Mouse (Mus musculus) stomach, embryonic 16.5 days (tissue): Measurements from ENCODE around the gene Bscl2. TPM values are rescaled to one million over a fixed set of nuclear protein-coding genes. Genes with fewer than 3 reads are reported as not detected.
A peak's percentile ranks its signal among the peaks of the same experiment; 100 is the strongest.
"Not testable (repeated sequence)": the region's sequence is repeated elsewhere in the genome, so short reads cannot be mapped to it uniquely, and the experiment has no call there.

Experiments
- ATAC-seq: fragments of 200-750 bp; cut with Nextera tagmentation; 2 replicates; pipeline ENCODE4 v1.8.0; 2017; ENCODE audit warnings: moderate number of reproducible peaks, moderate TSS enrichment; ENCODE audit not compliant: insufficient read depth, low FRiP score
- H3K27ac ChIP-seq: fragments of 300-500 bp; sonication (generic); 2 replicates; pipeline ENCODE4 v1.5.1; 2014; ENCODE audit warnings: low read length
- H3K27me3 ChIP-seq: fragments of 300-500 bp; sonication (generic); 2 replicates; pipeline ENCODE4 v1.6.1; 2014; ENCODE audit warnings: low read length, control low read depth, mixed read lengths; ENCODE audit not compliant: control insufficient read depth, insufficient read depth
- H3K36me3 ChIP-seq: fragments of 300-500 bp; sonication (generic); 2 replicates; pipeline ENCODE4 v1.6.1; 2014; ENCODE audit warnings: low read length; ENCODE audit not compliant: control insufficient read depth, insufficient read depth
- H3K4me1 ChIP-seq: fragments of 300-500 bp; sonication (generic); 2 replicates; pipeline ENCODE4 v1.6.1; 2014; ENCODE audit warnings: low read length, control low read depth, mixed read lengths; ENCODE audit not compliant: control insufficient read depth, insufficient read depth
- H3K4me2 ChIP-seq: fragments of 300-500 bp; sonication (generic); 2 replicates; pipeline ENCODE4 v1.6.1; 2014; ENCODE audit warnings: low read depth, low read length, mixed read lengths
- H3K4me3 ChIP-seq: fragments of 300-500 bp; sonication (generic); replicated peaks from 2 replicates; pipeline ENCODE4 v1.5.1; 2014; ENCODE audit warnings: mild to moderate bottlenecking, low read length
- H3K9ac ChIP-seq: fragments of 300-500 bp; sonication (generic); 2 replicates; pipeline ENCODE4 v1.6.1; 2014; ENCODE audit warnings: low read length
- H3K9me3 ChIP-seq: fragments of 300-500 bp; sonication (generic); replicated peaks from 2 replicates; pipeline ENCODE4 v1.6.1; 2016; ENCODE audit warnings: low read length, control low read depth; ENCODE audit not compliant: control insufficient read depth
- WGBS: fragments of 180-500 bp; shearing (Covaris S2); extraction: QIAGEN DNeasy Blood & Tissue Kit; methylation state at CpG from one replicate; pipeline ENCODE4 v1.1.7; 2014; 5-methylcytosine and 5-hydroxymethylcytosine counted together
- microRNA-seq: library from miRNA; unstranded; fragments of <30 nt; microRNA quantifications from one replicate; pipeline ENCODE4, GENCODE M21; 2016
- polyA plus RNA-seq: library from polyadenylated mRNA; unstranded; fragments of >200 nt; fragmentation: Nextera tagmentation; extraction: Ambion mirVana; gene quantifications from 2 replicates; pipeline ENCODE4 v1.2.1, GENCODE M21; 2015

Gene Bscl2
- polyA plus RNA-seq, 1 experiment from 2014 or later = 54.1 TPM

DNA sequence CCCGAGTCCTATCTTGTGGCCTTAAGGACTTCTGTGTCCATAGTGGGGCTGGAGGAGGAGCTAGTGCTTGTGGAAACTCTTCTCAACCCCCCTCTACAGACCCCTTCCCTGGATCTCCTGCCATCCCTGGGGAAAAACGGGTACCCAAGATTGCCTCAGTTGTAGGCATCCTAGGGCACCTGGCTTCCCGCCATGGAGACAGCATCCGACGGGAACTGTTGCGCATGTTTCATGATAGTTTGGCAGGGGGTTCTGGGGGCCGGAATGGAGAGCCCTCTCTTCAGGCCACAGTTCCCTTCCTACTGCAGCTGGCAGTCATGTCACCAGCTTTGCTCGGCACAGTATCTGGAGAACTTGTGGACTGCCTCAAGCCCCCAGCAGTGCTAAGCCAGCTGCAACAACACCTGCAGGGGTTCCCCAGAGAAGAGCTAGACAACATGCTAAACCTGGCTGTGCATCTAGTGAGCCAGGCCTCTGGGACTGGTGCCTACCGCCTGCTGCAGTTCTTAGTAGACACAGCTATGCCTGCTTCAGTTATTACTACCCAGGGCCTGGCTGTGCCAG, 58.2 kb downstream of the Bscl2 start:
- H3K4me1 ChIP-seq = peaks cover 20% of the 10 kb centered on the region

GRCm38 (mm10) chr19:8896231-8896630, 59.0 kb downstream of the Bscl2 start:
- not testable (repeated sequence) for H3K36me3 ChIP-seq, H3K4me2 ChIP-seq, H3K4me3 ChIP-seq, H3K27me3 ChIP-seq, H3K9me3 ChIP-seq, H3K27ac ChIP-seq, ATAC-seq
- Histone ChIP-seq H3K9ac (0 out of 2 replicates have a peak overlapping the region, but pooled peaks have one; percentile 7), H3K4me1 (peaks cover 20% of the 10 kb centered on the region)
- WGBS = 84% methylated on average over 5 of the region's 5 CpGs

More for the DNA sequence above, 58.2 kb downstream of the Bscl2 start:
- Histone ChIP-seq H3K9me3 (no peaks in the 10 kb centered on the region), H3K27ac (no peak overlapping the region), H3K4me3 (no peak overlapping the region), H3K9ac (no peak overlapping the region), H3K27me3 (no peaks in the 10 kb centered on the region), H3K36me3 (0 out of 2 replicates have a peak, but pooled peaks cover 6% of the 10 kb centered on the region), H3K4me2 (no peak overlapping the region)
- WGBS = 92% methylated on average over 9 of the region's 9 CpGs
- ATAC-seq = no peak

GRCm38 (mm10) chr19:8897211-8897864, 60.1 kb downstream of the Bscl2 start:
- H3K36me3 ChIP-seq, H3K27me3 ChIP-seq, H3K9me3 ChIP-seq: not testable (repeated sequence)
- H3K4me2 ChIP-seq = peak overlapping the region; percentile 62
- H3K27ac ChIP-seq = peak overlapping the region; percentile 94
- peaks cover 20% of the 10 kb centered on the region for H3K4me1 ChIP-seq
- peak; percentile 40; the same call in 1 of the 2 replicates for ATAC-seq
- H3K9ac ChIP-seq = peak overlapping the region; percentile 70
- WGBS = 19% methylated on average over 21 of the region's 21 CpGs
- peak overlapping the region; percentile 77 for H3K4me3 ChIP-seq

DNA sequence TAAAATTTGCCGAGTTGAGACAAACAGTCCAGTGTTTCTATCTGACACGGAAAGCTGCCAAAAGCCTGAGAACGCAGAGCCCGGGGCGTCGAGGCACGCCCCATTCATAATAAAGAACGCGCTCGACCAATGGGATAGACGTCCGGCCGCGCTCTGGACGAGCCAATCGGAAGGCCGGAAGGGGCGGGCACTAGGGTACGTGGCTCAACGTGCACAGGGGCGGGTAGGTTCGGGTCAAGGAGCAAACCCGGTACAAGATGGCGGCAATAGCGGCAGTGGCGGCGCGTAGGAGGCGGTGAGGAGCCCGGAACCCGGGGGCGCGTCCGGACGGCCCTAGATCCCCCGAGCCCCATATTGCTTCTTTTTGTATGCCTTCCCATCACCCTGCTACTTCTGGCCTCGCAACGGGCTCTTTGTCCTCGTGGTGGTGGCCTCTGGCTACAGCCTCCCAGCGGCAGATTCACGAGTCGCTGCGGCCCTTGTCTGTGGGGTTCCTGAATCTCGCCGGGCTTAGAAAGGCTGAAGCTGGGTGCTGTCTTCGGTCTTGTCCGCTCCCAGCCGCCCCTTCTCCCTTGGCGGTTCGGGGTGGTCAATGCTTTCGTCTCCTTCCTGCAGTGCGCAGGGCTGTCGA, 60.7 kb downstream of the Bscl2 start, which contains the start of gene Ganab:
Gene Ganab (plus strand): TSS at position 207 of the 631 bp plus-strand sequence.
- ATAC-seq = peak; percentile 99
- Histone ChIP-seq H3K36me3 (peaks cover 6% of the 10 kb centered on the region; the same call in 1 of the 2 replicates), H3K27me3 (no peaks in the 10 kb centered on the region)

More for the DNA sequence above, 60.7 kb downstream of the Bscl2 start, which contains the start of gene Ganab:
- Histone ChIP-seq H3K27ac (peak within 1 kb of the TSS; percentile 94), H3K4me2 (peak within 1 kb of the TSS; percentile 69), H3K4me1 (peaks cover 20% of the 10 kb centered on the region), H3K9me3 (no peaks in the 10 kb centered on the region), H3K9ac (peak within 1 kb of the TSS; percentile 96), H3K4me3 (peak within 1 kb of the TSS; percentile 77)
- WGBS = under 1% methylated on average over 53 of the region's 53 CpGs

Small RNA genes within 50 kb of the gene (microRNA-seq; reads per million reads assigned to microRNA genes)
- 0.66 reads per million for gene Mir5136

Other genes with a start within 250 kb of the Bscl2 start
- gene Slc22a8, start 246.2 kb upstream of the Bscl2 start, polyA plus RNA-seq = 0.09 and 0.17 TPM in 2 replicates
- 0.05 TPM in 1 of 2 replicates, not detected in the other for gene Slc22a6, start 219.4 kb upstream of the Bscl2 start, polyA plus RNA-seq
- 1.3 and 1.9 TPM in 2 replicates for gene Chrm1, start 173.7 kb upstream of the Bscl2 start, polyA plus RNA-seq
- 111 and 116 TPM in 2 replicates for gene Slc3a2, start 114.1 kb upstream of the Bscl2 start, polyA plus RNA-seq
- gene Wdr74, start 101.6 kb upstream of the Bscl2 start, polyA plus RNA-seq = 83.0 and 83.5 TPM in 2 replicates
- 1.1 and 2.1 TPM in 2 replicates for gene 1700092M07Rik, start 96.7 kb upstream of the Bscl2 start, polyA plus RNA-seq
- gene Stx5a, start 96.1 kb upstream of the Bscl2 start, polyA plus RNA-seq = 146 and 148 TPM in 2 replicates
- 150 and 165 TPM in 2 replicates for gene Nxf1, start 80.4 kb upstream of the Bscl2 start, polyA plus RNA-seq
- 137 and 143 TPM in 2 replicates for gene Tmem223, start 66.5 kb upstream of the Bscl2 start, polyA plus RNA-seq
- 88.9 and 96.9 TPM in 2 replicates for gene Tmem179b, start 63.0 kb upstream of the Bscl2 start, polyA plus RNA-seq
- gene Taf6l, start 51.0 kb upstream of the Bscl2 start, polyA plus RNA-seq = 17.1 and 19.8 TPM in 2 replicates
- 122 and 129 TPM in 2 replicates for gene Polr2g, start 38.9 kb upstream of the Bscl2 start, polyA plus RNA-seq
- 4.4 and 4.5 TPM in 2 replicates for gene Zbtb3, start 34.9 kb upstream of the Bscl2 start, polyA plus RNA-seq
- gene Ttc9c, start 18.1 kb upstream of the Bscl2 start, polyA plus RNA-seq = 45.3 and 46.3 TPM in 2 replicates
- 4.5 and 4.7 TPM in 2 replicates for gene Hnrnpul2, start 17.5 kb upstream of the Bscl2 start, polyA plus RNA-seq
- not detected in 2 replicates for gene AC129217.1, start 7.7 kb upstream of the Bscl2 start, polyA plus RNA-seq
- gene Gng3, start 1.7 kb downstream of the Bscl2 start, polyA plus RNA-seq = 10.4 and 10.7 TPM in 2 replicates
- 2.0 and 2.8 TPM in 2 replicates for gene Lrrn4cl, start 13.3 kb downstream of the Bscl2 start, polyA plus RNA-seq
- gene Ubxn1, start 34.0 kb downstream of the Bscl2 start, polyA plus RNA-seq = 170 and 175 TPM in 2 replicates
- gene Uqcc3, start 43.5 kb downstream of the Bscl2 start, polyA plus RNA-seq = 59.9 and 66.2 TPM in 2 replicates
- gene Lbhd1, start 46.3 kb downstream of the Bscl2 start, polyA plus RNA-seq = 50.2 and 77.0 TPM in 2 replicates
- not detected in 2 replicates for gene Gm49403, start 46.5 kb downstream of the Bscl2 start, polyA plus RNA-seq
- 74.3 and 75.6 TPM in 2 replicates for gene 1810009A15Rik, start 51.4 kb downstream of the Bscl2 start, polyA plus RNA-seq
- 0.18 TPM in 1 of 2 replicates, not detected in the other for gene Gm49416, start 51.5 kb downstream of the Bscl2 start, polyA plus RNA-seq
- 35.4 and 39.7 TPM in 2 replicates for gene Ints5, start 55.5 kb downstream of the Bscl2 start, polyA plus RNA-seq
- 105 and 108 TPM in 2 replicates for gene Ganab, start 60.6 kb downstream of the Bscl2 start, polyA plus RNA-seq
- gene B3gat3, start 82.9 kb downstream of the Bscl2 start, polyA plus RNA-seq = 37.2 and 39.0 TPM in 2 replicates
- gene Rom1, start 91.9 kb downstream of the Bscl2 start, polyA plus RNA-seq = 2.8 and 3.1 TPM in 2 replicates
- 28.5 and 30.5 TPM in 2 replicates for gene Eml3, start 92.1 kb downstream of the Bscl2 start, polyA plus RNA-seq
- 142 and 149 TPM in 2 replicates for gene Mta2, start 104.4 kb downstream of the Bscl2 start, polyA plus RNA-seq
- 30.0 and 34.9 TPM in 2 replicates for gene Tut1, start 116.4 kb downstream of the Bscl2 start, polyA plus RNA-seq
- gene Eef1g, start 129.6 kb downstream of the Bscl2 start, polyA plus RNA-seq = 401 and 441 TPM in 2 replicates
- 46.4 and 48.3 TPM in 2 replicates for gene Ahnak, start 151.8 kb downstream of the Bscl2 start, polyA plus RNA-seq